Mouse (Mus musculus) heart, embryonic 16.5 days (tissue): ENCODE data around the gene Olfr1420. TPM values are rescaled to one million over a fixed set of nuclear protein-coding genes. Genes with fewer than 3 reads are reported as not detected.
"Not testable (repeated sequence)": the region's sequence is repeated elsewhere in the genome, so short reads cannot be mapped to it uniquely, and the experiment has no call there.

Experiments
- ATAC-seq: fragments of 200-750 bp; cut with Nextera tagmentation; replicated peaks from 2 replicates; pipeline ENCODE4 v1.8.0; 2017; ENCODE audit warnings: moderate number of reproducible peaks; ENCODE audit not compliant: insufficient read depth, low FRiP score; ENCODE audit errors: extremely low read depth
- H3K27ac ChIP-seq: fragments of 300-500 bp; sonication (generic); 2 replicates; pipeline ENCODE4 v1.5.1; 2014; ENCODE audit warnings: mild to moderate bottlenecking, low read length, control low read depth, moderate library complexity
- H3K27me3 ChIP-seq: fragments of 300-500 bp; sonication (generic); 2 replicates; pipeline ENCODE4 v1.6.1; 2014; ENCODE audit warnings: low read length, mixed read lengths; ENCODE audit not compliant: control insufficient read depth, insufficient read depth
- H3K36me3 ChIP-seq: fragments of 300-500 bp; sonication (generic); 2 replicates; pipeline ENCODE4 v1.6.1; 2014; ENCODE audit not compliant: control insufficient read depth, insufficient read depth
- H3K4me1 ChIP-seq: fragments of 300-500 bp; sonication (generic); 2 replicates; pipeline ENCODE4 v1.6.1; 2014; ENCODE audit warnings: low read length, mixed read lengths; ENCODE audit not compliant: control insufficient read depth, insufficient read depth
- H3K4me2 ChIP-seq: fragments of 300-500 bp; sonication (generic); 2 replicates; pipeline ENCODE4 v1.6.1; 2014; ENCODE audit warnings: low read depth, mild to moderate bottlenecking, control low read depth, low read length
- H3K4me3 ChIP-seq: fragments of 300-500 bp; sonication (generic); 2 replicates; pipeline ENCODE4 v1.5.1; 2014; ENCODE audit warnings: mild to moderate bottlenecking, control low read depth, low read length
- H3K9ac ChIP-seq: fragments of 300-500 bp; sonication (generic); 2 replicates; pipeline ENCODE4 v1.6.1; 2014; ENCODE audit warnings: low read length, control low read depth
- H3K9me3 ChIP-seq: fragments of 300-500 bp; sonication (generic); replicated peaks from 2 replicates; pipeline ENCODE4 v1.6.1; 2016; ENCODE audit warnings: low read length; ENCODE audit not compliant: control insufficient read depth
- WGBS: fragments of 180-500 bp; shearing (Covaris S2); extraction: QIAGEN DNeasy Blood & Tissue Kit; methylation state at CpG from one replicate; pipeline ENCODE4 v1.1.7; 2014; 5-methylcytosine and 5-hydroxymethylcytosine counted together
- polyA plus RNA-seq: library from polyadenylated mRNA; unstranded; fragments of >200 nt; fragmentation: Nextera tagmentation; extraction: Ambion mirVana; gene quantifications from 2 replicates; pipeline ENCODE4 v1.2.1, GENCODE M21; 2015

Gene Olfr1420
- polyA plus RNA-seq, 1 experiment from 2014 or later = not detected

- H3K4me2 ChIP-seq = peak overlapping the region; percentile 35; the same call in 1 of the 2 replicates
- not testable (repeated sequence) for H3K4me3 ChIP-seq, H3K36me3 ChIP-seq, H3K4me1 ChIP-seq, H3K9ac ChIP-seq, H3K27ac ChIP-seq, ATAC-seq, H3K27me3 ChIP-seq, H3K9me3 ChIP-seq
- WGBS = 42% methylated on average over 22 of the region's 22 CpGs
Observed at GRCm38 (mm10) chr19:11878404-11878803, 8.0 kb upstream of the Olfr1420 start.

DNA sequence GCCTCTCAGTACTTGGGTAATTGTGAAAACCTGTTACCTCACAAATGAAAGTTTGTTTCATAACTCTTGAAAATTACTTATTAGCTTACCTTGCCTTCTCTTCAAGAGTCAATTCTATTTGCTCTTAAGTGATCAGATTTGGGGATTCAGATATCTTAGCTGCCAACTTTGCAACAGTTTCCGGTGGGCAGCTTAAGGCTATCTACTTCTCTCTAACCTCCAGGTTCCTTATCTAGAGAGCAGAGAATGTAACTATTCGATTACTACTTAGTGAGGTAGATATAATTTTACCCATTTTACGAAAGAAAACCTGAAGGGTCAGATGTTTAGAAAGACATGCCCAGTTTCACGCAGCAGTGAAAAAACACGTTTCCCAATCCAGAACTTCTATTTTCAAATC lies 24.7 kb downstream of the Olfr1420 start:
- Histone ChIP-seq H3K9me3 (no peaks in the 10 kb centered on the region), H3K36me3 (peaks cover 6% of the 10 kb centered on the region), H3K27ac (peak overlapping the region; percentile 95), H3K4me3 (peak overlapping the region; percentile 74), H3K9ac (peak overlapping the region; percentile 84), H3K27me3 (no peaks in the 10 kb centered on the region), H3K4me2 (peak overlapping the region; percentile 71), H3K4me1 (peaks cover 20% of the 10 kb centered on the region)
- 78% methylated on average over 5 of the region's 5 CpGs for WGBS
- no peak for ATAC-seq

GRCm38 (mm10) chr19:11911603-11912002 lies 25.2 kb downstream of the Olfr1420 start:
- H3K4me1 ChIP-seq = peaks cover 25% of the 10 kb centered on the region
- peaks cover 6% of the 10 kb centered on the region for H3K36me3 ChIP-seq
- H3K9ac ChIP-seq = peak overlapping the region; percentile 84
- peak overlapping the region; percentile 74 for H3K4me3 ChIP-seq
- peak overlapping the region; percentile 95 for H3K27ac ChIP-seq
- peak; percentile 50 for ATAC-seq
- peak overlapping the region; percentile 71 for H3K4me2 ChIP-seq
- H3K27me3 ChIP-seq = no peaks in the 10 kb centered on the region
- H3K9me3 ChIP-seq = no peaks in the 10 kb centered on the region
- 3% methylated on average over 17 of the region's 17 CpGs for WGBS

DNA sequence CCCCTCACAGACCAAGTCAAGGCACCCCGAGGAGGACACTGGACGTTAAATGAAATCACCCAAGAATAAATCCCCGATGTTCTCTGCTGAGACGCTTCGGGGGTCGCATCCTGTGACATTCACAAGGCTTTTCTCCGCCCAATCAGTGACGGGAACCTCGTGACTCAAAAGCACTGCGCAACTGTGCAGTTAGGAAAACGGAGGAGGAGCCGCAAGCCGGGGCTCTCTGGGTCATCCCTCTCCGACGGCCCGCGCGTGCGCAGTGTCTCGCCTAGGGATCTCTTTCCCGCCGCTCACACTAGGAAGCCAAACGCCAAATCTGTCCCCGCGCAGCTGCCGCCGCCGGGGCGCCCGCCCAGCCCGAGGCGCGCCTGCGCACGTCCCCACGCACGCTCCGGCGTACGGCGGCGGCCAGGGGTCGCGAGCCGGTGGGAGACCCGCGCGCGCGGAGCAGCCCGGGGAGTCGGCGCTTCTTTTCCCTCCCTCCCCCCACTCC lies 25.7 kb downstream of the Olfr1420 start, which contains the start of gene Patl1:
TSS of gene Patl1 (plus strand) at position 363 of the 496 bp plus-strand sequence.
- peak within 1 kb of the TSS; percentile 71 for H3K4me2 ChIP-seq
- peaks cover 26% of the 10 kb centered on the region for H3K4me1 ChIP-seq
- peak within 1 kb of the TSS; percentile 95 for H3K27ac ChIP-seq
- no peaks in the 10 kb centered on the region for H3K9me3 ChIP-seq
- peak within 1 kb of the TSS; percentile 91 for H3K9ac ChIP-seq
- peak; percentile 97 for ATAC-seq
- under 1% methylated on average over 52 of the region's 53 CpGs for WGBS
- H3K36me3 ChIP-seq = peaks cover 6% of the 10 kb centered on the region
- H3K4me3 ChIP-seq = peak within 1 kb of the TSS; percentile 74
- H3K27me3 ChIP-seq = no peaks in the 10 kb centered on the region

DNA sequence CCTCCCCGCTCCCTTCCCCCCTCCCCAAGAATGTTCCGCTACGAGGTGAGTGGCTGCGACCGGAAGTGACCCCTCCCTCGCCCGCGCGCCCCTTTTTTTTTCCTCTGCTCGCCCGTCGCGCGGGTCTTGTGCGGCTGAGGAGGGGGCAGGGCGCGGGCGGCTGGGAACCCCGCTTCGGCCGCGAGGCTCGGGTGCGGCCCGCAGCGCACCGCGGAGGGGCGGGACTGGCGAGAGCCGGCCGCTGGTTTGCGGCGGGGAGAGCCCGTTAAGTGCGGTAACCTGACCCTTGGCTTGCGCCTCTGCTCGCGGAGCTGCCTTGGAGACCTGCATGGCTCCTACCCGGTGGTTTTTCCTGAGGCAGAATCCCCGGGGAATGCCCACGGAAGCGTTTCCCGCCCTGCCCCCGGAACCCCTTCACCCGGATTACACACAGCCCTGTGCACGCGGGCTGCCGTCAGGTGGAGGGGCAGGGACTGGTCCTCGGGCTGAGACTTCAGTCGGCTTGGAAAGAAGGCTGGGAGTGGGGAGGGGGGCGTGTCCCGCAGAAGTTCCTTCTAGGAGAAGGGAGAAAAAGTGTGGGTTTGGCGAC lies 26.3 kb downstream of the Olfr1420 start:
- H3K9me3 ChIP-seq = no peaks in the 10 kb centered on the region
- WGBS = 0% methylated on average over 43 of the region's 54 CpGs
- peak overlapping the region; percentile 95 for H3K27ac ChIP-seq
- H3K4me3 ChIP-seq = peak overlapping the region; percentile 74
- peaks cover 26% of the 10 kb centered on the region for H3K4me1 ChIP-seq
- peak overlapping the region; percentile 91 for H3K9ac ChIP-seq
- H3K27me3 ChIP-seq = no peaks in the 10 kb centered on the region
- H3K36me3 ChIP-seq = peaks cover 6% of the 10 kb centered on the region
- ATAC-seq = peak; percentile 12
- H3K4me2 ChIP-seq = peak overlapping the region; percentile 66

DNA sequence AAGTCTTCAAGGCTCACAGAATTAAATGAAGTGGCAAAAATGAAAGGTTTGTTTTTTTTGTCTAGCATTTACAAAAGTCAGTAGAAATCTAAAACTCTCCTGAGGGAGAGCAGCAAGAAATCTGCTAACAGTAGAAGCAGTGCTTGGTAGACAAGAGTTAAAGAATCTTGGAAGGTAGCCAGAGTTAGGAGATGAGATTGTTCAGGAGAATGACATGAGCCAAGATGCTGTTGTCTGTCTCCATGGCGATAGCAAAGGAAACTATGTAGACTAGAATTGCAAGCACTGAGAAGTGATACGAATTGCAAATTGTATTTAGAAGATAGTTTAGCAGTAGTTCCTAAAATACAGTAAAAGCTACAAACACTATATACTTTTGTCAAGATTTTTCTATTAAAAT lies 29.4 kb downstream of the Olfr1420 start:
- 9% methylated on average over 2 of the region's 2 CpGs for WGBS
- Histone ChIP-seq H3K4me1 (peaks cover 26% of the 10 kb centered on the region), H3K9ac (no peak overlapping the region), H3K27me3 (no peaks in the 10 kb centered on the region), H3K36me3 (peaks cover 18% of the 10 kb centered on the region), H3K4me2 (no peak overlapping the region), H3K27ac (no peak overlapping the region), H3K4me3 (no peak overlapping the region), H3K9me3 (no peaks in the 10 kb centered on the region)
- ATAC-seq = no peak

DNA sequence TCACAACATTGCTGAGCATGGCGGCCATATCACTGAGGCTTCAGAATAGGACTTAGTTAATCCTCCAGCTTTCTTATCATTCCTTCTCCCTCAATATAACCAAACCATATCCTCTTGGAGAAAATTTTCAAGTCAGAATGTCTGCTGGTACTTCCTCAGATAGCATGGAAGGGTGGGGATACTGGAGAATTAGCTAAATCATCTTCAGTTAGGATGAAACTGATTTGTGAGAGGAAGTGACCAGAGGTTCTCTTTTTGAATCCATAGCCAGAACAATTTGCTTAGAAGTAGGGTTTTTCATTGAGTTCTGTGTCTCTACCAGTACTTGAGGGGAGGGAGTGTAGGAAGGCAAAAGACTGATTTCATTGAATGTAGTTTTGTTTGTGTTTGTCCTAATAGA lies 35.7 kb downstream of the Olfr1420 start:
- peaks cover 55% of the 10 kb centered on the region for H3K36me3 ChIP-seq
- 94% methylated on average over 1 of the region's 1 CpGs for WGBS
- no peak overlapping the region for H3K9ac ChIP-seq
- H3K4me1 ChIP-seq = 0 out of 2 replicates have a peak, but pooled peaks cover 3% of the 10 kb centered on the region
- no peaks in the 10 kb centered on the region for H3K27me3 ChIP-seq
- H3K27ac ChIP-seq = no peak overlapping the region
- no peaks in the 10 kb centered on the region for H3K9me3 ChIP-seq
- no peak for ATAC-seq
- no peak overlapping the region for H3K4me2 ChIP-seq
- no peak overlapping the region for H3K4me3 ChIP-seq

GRCm38 (mm10) chr19:11922515-11922914 lies 36.1 kb downstream of the Olfr1420 start:
- not testable (repeated sequence) for H3K27me3 ChIP-seq, H3K4me3 ChIP-seq, H3K9me3 ChIP-seq, H3K4me1 ChIP-seq, ATAC-seq, H3K27ac ChIP-seq, H3K4me2 ChIP-seq, H3K9ac ChIP-seq
- WGBS = 98% methylated on average over 2 of the region's 2 CpGs
- peaks cover 57% of the 10 kb centered on the region for H3K36me3 ChIP-seq

- Histone ChIP-seq H3K27ac (no peak overlapping the region), H3K27me3 (no peaks in the 10 kb centered on the region), H3K4me1 (no peaks in the 10 kb centered on the region), H3K4me2 (no peak overlapping the region), H3K36me3 (peaks cover 62% of the 10 kb centered on the region), H3K9ac (no peak overlapping the region), H3K4me3 (no peak overlapping the region), H3K9me3 (no peaks in the 10 kb centered on the region)
- 88% methylated on average over 2 of the region's 2 CpGs for WGBS
- ATAC-seq = no peak
Observed at GRCm38 (mm10) chr19:11926380-11926779, 40.0 kb downstream of the Olfr1420 start.
